47 mouse cellular contexts compared by ENCODE assay signal in the genomic region with DNA sequence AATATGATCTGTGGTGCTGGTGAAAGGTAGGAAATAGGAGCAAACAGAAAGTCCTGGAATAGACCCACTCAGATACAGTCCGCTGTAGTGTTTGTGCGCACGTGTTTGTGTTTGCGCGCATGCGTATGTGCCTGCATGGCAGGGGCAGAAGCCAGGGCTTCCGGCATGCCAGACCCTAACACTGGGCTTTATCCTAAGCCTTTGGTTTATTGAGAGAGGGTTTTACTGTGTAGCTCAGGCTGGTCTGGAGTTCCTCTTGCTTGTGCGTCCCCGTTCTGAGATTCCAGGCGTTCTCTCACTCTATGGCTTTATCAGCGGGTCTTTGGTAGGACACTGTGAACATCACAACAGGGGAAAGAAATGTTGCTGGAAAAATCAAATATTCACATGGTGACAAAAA. TPM values are rescaled to one million over a fixed set of nuclear protein-coding genes. Genes with fewer than 3 reads are reported as not detected.
"Had no signal": no experiment of that assay in that cellular context is flagged by ENCODE, and none has a peak within 500 bp of the region (broad histone marks: within the 10 kb centered on the region; RNA-seq: fewer than 3 reads in every experiment).

No protein-coding gene starts in this region.

- H3K36me3 ChIP-seq: heart, embryonic 12.5 days; heart, embryonic 13.5 days; heart, embryonic 15.5 days; hindbrain, embryonic 10.5 days; hindbrain, embryonic 12.5 days; hindbrain, embryonic 13.5 days; hindbrain, embryonic 15.5 days; intestine, embryonic 15.5 days; kidney, embryonic 15.5 days had no signal

- DNase-seq: heart, postnatal 10 days; heart, postnatal 14 days; heart, postnatal 36 days; heart, postnatal 4 days; kidney, adult 11 months; kidney, adult 18-20 months; kidney, adult 2 months; kidney, adult 8-10 months; kidney, adult 9 months; kidney, postnatal 10 days; kidney, postnatal 14 days; kidney, postnatal 25 days; kidney, postnatal 36 days; kidney, postnatal 4 days; layer of hippocampus, adult 9-11 months; layer of hippocampus, postnatal 36 days had no signal

- H3K9me3 ChIP-seq: heart, embryonic 15.5 days; hindbrain, embryonic 15.5 days; intestine, embryonic 15.5 days had no signal

- H3K27me3 ChIP-seq: heart, embryonic 12.5 days; heart, embryonic 13.5 days; heart, embryonic 15.5 days; hindbrain, embryonic 12.5 days; hindbrain, embryonic 13.5 days; hindbrain, embryonic 15.5 days; intestine, embryonic 15.5 days; kidney, embryonic 15.5 days had no signal

- H3K4me1 ChIP-seq: hindbrain, embryonic 15.5 days had no signal

- H3K4me3 ChIP-seq: heart, embryonic 12.5 days; heart, embryonic 13.5 days; heart, embryonic 15.5 days; hindbrain, embryonic 10.5 days; hindbrain, embryonic 12.5 days; hindbrain, embryonic 13.5 days; hindbrain, embryonic 15.5 days; intestine, embryonic 15.5 days; kidney, embryonic 15.5 days; layer of hippocampus, adult 2 months; left cerebral cortex, adult 2 months had no signal

- H3K27ac ChIP-seq: heart, embryonic 13.5 days; heart, embryonic 15.5 days; hindbrain, embryonic 10.5 days; hindbrain, embryonic 12.5 days; hindbrain, embryonic 13.5 days; hindbrain, embryonic 14.5 days; hindbrain, embryonic 15.5 days; hindbrain, postnatal 0 days; intestine, embryonic 15.5 days; kidney, embryonic 15.5 days; kidney, postnatal 0 days; layer of hippocampus, adult 2 months; left cerebral cortex, adult 2 months had no signal

RNA-seq across cellular contexts. Expression of gene Foxi1, which starts 42.6 kb away (rescaled TPM):
- total RNA-seq: heart, postnatal 10 days; heart, postnatal 14 days; heart, postnatal 25 days; heart, postnatal 36 days; heart, postnatal 4 days; hematopoietic stem cell, adult 5-6 weeks; hindbrain, postnatal 0 days; layer of hippocampus, adult 18-20 months; layer of hippocampus, adult 2 months; layer of hippocampus, adult 8-10 months; layer of hippocampus, postnatal 10 days; layer of hippocampus, postnatal 14 days; layer of hippocampus, postnatal 25 days; layer of hippocampus, postnatal 36 days had no signal
- polyA plus RNA-seq: heart, embryonic 11.5 days; heart, embryonic 12.5 days; heart, embryonic 13.5 days; heart, embryonic 14.5 days; heart, embryonic 15.5 days; heart, postnatal 0 days; hindbrain, embryonic 10.5 days; hindbrain, embryonic 11.5 days; hindbrain, embryonic 13.5 days; hindbrain, embryonic 14.5 days; hindbrain, embryonic 15.5 days; hindbrain, embryonic 16.5 days; hindbrain, postnatal 0 days; inflammation-experienced regulatory T-cells, adult 6 months; intestine, embryonic 14.5 days; intestine, embryonic 15.5 days; intestine, embryonic 16.5 days; intestine, postnatal 0 days; large intestine, adult 2 months had no signal
